ENCODE assay signal across 9 mouse cellular contexts in the genomic region with DNA sequence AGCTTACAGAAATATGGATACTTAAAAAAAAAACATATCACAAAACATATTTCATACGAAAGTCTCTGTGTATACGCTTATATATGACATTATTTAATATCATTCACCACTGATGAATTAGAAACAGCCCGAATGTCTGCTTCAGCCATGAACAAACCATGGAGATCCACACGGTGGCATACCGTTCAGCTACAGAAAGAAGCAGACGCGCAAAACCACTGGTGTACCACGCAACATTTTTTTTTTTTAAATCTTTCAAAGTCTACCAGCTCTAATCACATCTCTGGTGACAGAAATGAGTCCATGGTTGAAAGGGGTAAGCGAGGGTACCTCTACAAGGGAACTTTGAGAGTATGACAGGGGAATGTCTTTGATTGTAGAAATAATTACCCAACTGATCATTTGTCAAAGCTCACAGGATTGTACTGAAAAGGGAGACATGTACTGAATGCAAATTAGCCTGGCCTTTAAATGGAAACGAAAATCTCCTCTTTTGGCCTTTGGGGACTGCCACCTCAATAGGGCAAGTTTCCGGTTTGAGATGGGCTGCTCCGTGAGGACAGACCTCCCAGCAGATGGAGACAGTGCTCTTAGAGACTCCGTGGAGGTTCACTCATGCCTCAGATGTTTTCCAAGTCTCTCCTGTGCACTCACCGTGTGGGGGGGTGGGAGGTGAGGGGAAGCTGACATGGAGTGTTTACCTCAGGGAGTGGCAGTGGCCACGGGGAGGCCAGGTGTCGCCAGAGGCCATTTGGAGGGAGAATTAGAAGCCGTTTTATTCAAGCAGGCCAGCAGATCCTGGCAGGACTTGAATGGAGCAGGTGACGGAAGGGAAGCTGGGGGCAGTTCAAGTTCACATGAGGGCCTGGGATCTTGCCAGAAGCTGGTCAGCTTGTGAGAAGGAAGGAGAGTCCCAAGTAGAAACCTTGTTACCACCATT.
DNase-seq lines count a peak whose midpoint lies in the region; ATAC-seq and TF ChIP-seq lines count a peak whose summit lies in the region.
"Had no signal": no experiment of that assay in that cellular context is flagged by ENCODE, and none has a peak within 500 bp of the region (broad histone marks: within the 10 kb centered on the region; RNA-seq: fewer than 3 reads in every experiment).

No protein-coding gene starts in this region.

- intact Hi-C loops in left cerebral cortex, postnatal 4 days (cut with DNase I), result loop anchor here (5.0 kb wide), 1 partner anchor 175 kb away; no protein-coding TSS in a partner anchor
- intact Hi-C loops in left cerebral cortex, postnatal 14 days (cut with DNase I), result loop anchor here (5.0 kb wide), 1 partner anchor 160 kb away; no protein-coding TSS in a partner anchor

- H3K36me3 ChIP-seq in kidney, postnatal 0 days (ENCODE audit: insufficient read depth, low read length), result no peaks in the 10 kb centered on the region
- H3K36me3 ChIP-seq in midbrain, postnatal 0 days (ENCODE audit: insufficient read depth, low read length), result no peaks in the 10 kb centered on the region

- TF ChIP-seq CTCF in kidney, postnatal 0 days (IDR thresholded peaks at IDR 0.05; ENCODE audit: low read depth), result peak; percentile 34; the same call in 1 of the 2 replicates
- peak; percentile 64 for TF ChIP-seq CTCF in midbrain, postnatal 0 days (IDR thresholded peaks at IDR 0.05)

- no peak overlapping the region for H3K4me2 ChIP-seq in kidney, postnatal 0 days (ENCODE audit: low read length)
- H3K4me2 ChIP-seq in midbrain, postnatal 0 days (ENCODE audit: low read depth, low read length, poor library complexity, severe bottlenecking), result peak overlapping the region; percentile 26

- 0 out of 2 replicates have a peak, but pooled peaks cover 2% of the 10 kb centered on the region for H3K4me1 ChIP-seq in kidney, postnatal 0 days (replicated peaks; ENCODE audit: insufficient read depth, low read length)
- H3K4me1 ChIP-seq in midbrain, postnatal 0 days (ENCODE audit: insufficient read depth, low read length), result peaks cover 15% of the 10 kb centered on the region

- H3K9me3 ChIP-seq in kidney, postnatal 0 days (replicated peaks; ENCODE audit: low read length), result no peaks in the 10 kb centered on the region
- H3K9me3 ChIP-seq in midbrain, postnatal 0 days (ENCODE audit: low read length), result no peaks in the 10 kb centered on the region

- peak; percentile 69 for DNase-seq in left cerebral cortex, postnatal 4 days
- no peak for DNase-seq in left cerebral cortex, postnatal 14 days (ENCODE audit: low spot score in 2 of 2)
- peak; percentile 49 for DNase-seq in cerebellum, adult 11-12 months
- DNase-seq in heart, adult 8-10 months (ENCODE audit: low spot score), result peak; percentile 45
- peak; percentile 86 for DNase-seq in kidney, postnatal 0 days (ENCODE audit: low spot score)
- DNase-seq in midbrain, postnatal 0 days (ENCODE audit: low spot score), result peak; percentile 65
- no peak for DNase-seq in retina, embryonic 14.5 days (ENCODE audit: low spot score)
- no peak for DNase-seq in yolk sac, embryonic 10.5 days (ENCODE audit: low spot score)

- 0 out of 2 replicates have a peak, but pooled peaks have one; percentile 23 for ATAC-seq in kidney, postnatal 0 days (replicated peaks; ENCODE audit: low FRiP score, low read depth)
- peak; percentile 39 for ATAC-seq in midbrain, postnatal 0 days (ENCODE audit: low FRiP score)

- WGBS in kidney, postnatal 0 days, result 45% methylated on average over 18 of the region's 18 CpGs
- 22% methylated on average over 18 of the region's 18 CpGs for WGBS in midbrain, postnatal 0 days

- no peak overlapping the region for H3K9ac ChIP-seq in kidney, postnatal 0 days (ENCODE audit: low read depth, low read length)
- H3K9ac ChIP-seq in midbrain, postnatal 0 days (replicated peaks; ENCODE audit: low read length, poor library complexity, severe bottlenecking), result no peak overlapping the region

- H3K27me3 ChIP-seq in kidney, postnatal 0 days (ENCODE audit: insufficient read depth, low read length), result no peaks in the 10 kb centered on the region
- no peaks in the 10 kb centered on the region for H3K27me3 ChIP-seq in midbrain, postnatal 0 days (ENCODE audit: insufficient read depth, low read length)

- H3K27ac ChIP-seq in kidney, postnatal 0 days, result no peak overlapping the region
- H3K27ac ChIP-seq in midbrain, postnatal 0 days (ENCODE audit: low read depth, low read length), result peak overlapping the region; percentile 59; the same call in 1 of the 2 replicates
- H3K27ac ChIP-seq: macrophage had no signal

- no peak overlapping the region for H3K4me3 ChIP-seq in kidney, postnatal 0 days (replicated peaks; ENCODE audit: low read depth, low read length)
- no peak overlapping the region for H3K4me3 ChIP-seq in midbrain, postnatal 0 days (ENCODE audit: low read depth, low read length)

Comparison
In these comparisons a context has a peak if more than half of its experiments do, and no peak if none do; other contexts are left out.
1. DNase-seq: peak in left cerebral cortex, postnatal 4 days (single experiment), cerebellum, adult 11-12 months (single experiment), heart, adult 8-10 months (single experiment), kidney, postnatal 0 days (single experiment) and midbrain, postnatal 0 days (single experiment); none in left cerebral cortex, postnatal 14 days (0 of 2), retina, embryonic 14.5 days (single experiment) and yolk sac, embryonic 10.5 days (single experiment).